18 mouse cellular contexts compared by ENCODE assay signal in the genomic region with DNA sequence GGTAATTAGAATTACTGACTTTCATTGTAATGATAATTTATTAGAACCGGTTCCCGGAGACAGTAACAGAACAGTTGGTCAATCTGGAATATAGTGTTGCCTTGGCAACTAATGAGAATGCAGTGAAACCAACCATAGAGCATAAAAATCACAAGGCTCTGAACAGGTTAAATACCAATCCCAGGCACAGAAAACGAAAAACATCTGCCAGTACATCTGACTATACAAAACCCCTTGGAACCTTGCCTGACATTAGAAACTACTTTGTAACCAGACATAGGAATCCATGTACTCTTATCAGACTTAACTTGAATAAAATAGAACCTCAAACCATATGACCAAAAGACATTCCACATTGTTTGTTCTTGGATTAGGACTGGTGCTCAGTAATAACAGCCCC.
DNase-seq lines count a peak whose midpoint lies in the region; ATAC-seq and TF ChIP-seq lines count a peak whose summit lies in the region.
"Had no signal": no experiment of that assay in that cellular context is flagged by ENCODE, and none has a peak within 500 bp of the region (broad histone marks: within the 10 kb centered on the region; RNA-seq: fewer than 3 reads in every experiment).

No protein-coding gene starts in this region.

- no peak for ATAC-seq in heart, embryonic 16.5 days (replicated peaks; ENCODE audit: extremely low read depth, insufficient read depth, low FRiP score)
- no peak for ATAC-seq in midbrain, postnatal 0 days (ENCODE audit: low FRiP score)
- ATAC-seq in midbrain, embryonic 16.5 days, result no peak
- ATAC-seq in embryonic facial prominence, embryonic 14.5 days (ENCODE audit: low read depth), result no peak
- ATAC-seq in neural tube, embryonic 14.5 days (ENCODE audit: low read depth), result peak; percentile 59; the same call in 1 of the 2 replicates
- ATAC-seq: forebrain, embryonic 13.5 days; intestine, embryonic 16.5 days; liver, embryonic 12.5 days had no signal

- H3K4me2 ChIP-seq in heart, embryonic 16.5 days (ENCODE audit: low read depth, low read length), result no peak overlapping the region
- no peak overlapping the region for H3K4me2 ChIP-seq in midbrain, postnatal 0 days (ENCODE audit: low read depth, low read length, poor library complexity, severe bottlenecking)
- H3K4me2 ChIP-seq in midbrain, embryonic 16.5 days (ENCODE audit: low read length), result no peak overlapping the region
- H3K4me2 ChIP-seq in embryonic facial prominence, embryonic 14.5 days (ENCODE audit: low read depth, low read length), result no peak overlapping the region
- no peak overlapping the region for H3K4me2 ChIP-seq in neural tube, embryonic 14.5 days (ENCODE audit: low read depth, low read length)
- H3K4me2 ChIP-seq: embryonic facial prominence, embryonic 15.5 days; forebrain, embryonic 13.5 days; liver, embryonic 12.5 days; lung, embryonic 15.5 days had no signal

- H3K9me3 ChIP-seq in heart, embryonic 16.5 days (replicated peaks; ENCODE audit: control insufficient read depth, low read length), result no peaks in the 10 kb centered on the region
- H3K9me3 ChIP-seq in midbrain, postnatal 0 days (ENCODE audit: low read length), result no peaks in the 10 kb centered on the region
- no peaks in the 10 kb centered on the region for H3K9me3 ChIP-seq in midbrain, embryonic 16.5 days (replicated peaks; ENCODE audit: control insufficient read depth, low read length, poor library complexity, severe bottlenecking)
- H3K9me3 ChIP-seq in embryonic facial prominence, embryonic 14.5 days (ENCODE audit: control insufficient read depth, low read length), result no peaks in the 10 kb centered on the region
- H3K9me3 ChIP-seq in neural tube, embryonic 14.5 days (ENCODE audit: control insufficient read depth, low read length), result no peaks in the 10 kb centered on the region
- H3K9me3 ChIP-seq: embryonic facial prominence, embryonic 15.5 days; forebrain, embryonic 13.5 days; G1E; liver, embryonic 12.5 days; lung, embryonic 15.5 days had no signal

- no peak for DNase-seq in heart, adult 9 months (ENCODE audit: low spot score in 2 of 2)
- peak; percentile 38 for DNase-seq in midbrain, postnatal 0 days (ENCODE audit: low spot score)
- peak; percentile 79 for DNase-seq in embryonic facial prominence, embryonic 14.5 days (ENCODE audit: low spot score)
- DNase-seq in testis, postnatal 10 days (ENCODE audit: low spot score), result no peak
- DNase-seq: adrenal gland, postnatal 14 days; cerebellum, postnatal 10 days; kidney, postnatal 25 days; layer of hippocampus, postnatal 36 days; right cerebral cortex, postnatal 14 days had no signal

- WGBS in heart, embryonic 16.5 days, result 67% methylated on average over 3 of the region's 3 CpGs
- 17% methylated on average over 3 of the region's 3 CpGs for WGBS in midbrain, postnatal 0 days
- 10% methylated on average over 3 of the region's 3 CpGs for WGBS in midbrain, embryonic 16.5 days
- 42% methylated on average over 3 of the region's 3 CpGs for WGBS in embryonic facial prominence, embryonic 14.5 days
- WGBS in neural tube, embryonic 14.5 days, result 14% methylated on average over 3 of the region's 3 CpGs

- H3K4me3 ChIP-seq in heart, embryonic 16.5 days (ENCODE audit: low read length), result no peak overlapping the region
- no peak overlapping the region for H3K4me3 ChIP-seq in midbrain, postnatal 0 days (ENCODE audit: low read depth, low read length)
- H3K4me3 ChIP-seq in midbrain, embryonic 16.5 days (ENCODE audit: low read depth, low read length), result no peak overlapping the region
- no peak overlapping the region for H3K4me3 ChIP-seq in embryonic facial prominence, embryonic 14.5 days (ENCODE audit: low read depth, low read length)
- H3K4me3 ChIP-seq in neural tube, embryonic 14.5 days (ENCODE audit: low read depth, low read length), result no peak overlapping the region
- H3K4me3 ChIP-seq: embryonic facial prominence, embryonic 15.5 days; forebrain, embryonic 13.5 days; liver, embryonic 12.5 days; lung, embryonic 15.5 days had no signal

- H3K9ac ChIP-seq in heart, embryonic 16.5 days (ENCODE audit: low read length), result no peak overlapping the region
- no peak overlapping the region for H3K9ac ChIP-seq in midbrain, postnatal 0 days (replicated peaks; ENCODE audit: low read length, poor library complexity, severe bottlenecking)
- no peak overlapping the region for H3K9ac ChIP-seq in midbrain, embryonic 16.5 days (ENCODE audit: low read depth, low read length)
- no peak overlapping the region for H3K9ac ChIP-seq in embryonic facial prominence, embryonic 14.5 days (ENCODE audit: low read depth, low read length)
- no peak overlapping the region for H3K9ac ChIP-seq in neural tube, embryonic 14.5 days (replicated peaks; ENCODE audit: low read depth, low read length)
- H3K9ac ChIP-seq: embryonic facial prominence, embryonic 15.5 days; forebrain, embryonic 13.5 days; liver, embryonic 12.5 days; lung, embryonic 15.5 days had no signal

- peak overlapping the region; percentile 67 for H3K27ac ChIP-seq in heart, embryonic 16.5 days (ENCODE audit: low read length)
- H3K27ac ChIP-seq in midbrain, postnatal 0 days (ENCODE audit: low read depth, low read length), result no peak overlapping the region
- no peak overlapping the region for H3K27ac ChIP-seq in midbrain, embryonic 16.5 days (ENCODE audit: low read length)
- H3K27ac ChIP-seq in embryonic facial prominence, embryonic 14.5 days (replicated peaks; ENCODE audit: low read depth, low read length), result no peak overlapping the region
- no peak overlapping the region for H3K27ac ChIP-seq in neural tube, embryonic 14.5 days (ENCODE audit: low read depth, low read length)
- H3K27ac ChIP-seq: embryonic facial prominence, embryonic 15.5 days; forebrain, embryonic 13.5 days; liver, embryonic 12.5 days; lung, embryonic 15.5 days had no signal

- TF ChIP-seq CTCF in midbrain, postnatal 0 days (IDR thresholded peaks at IDR 0.05), result no peak

- H3K27me3 ChIP-seq in heart, embryonic 16.5 days (ENCODE audit: control insufficient read depth, insufficient read depth, low read length), result no peaks in the 10 kb centered on the region
- no peaks in the 10 kb centered on the region for H3K27me3 ChIP-seq in midbrain, postnatal 0 days (ENCODE audit: insufficient read depth, low read length)
- H3K27me3 ChIP-seq in midbrain, embryonic 16.5 days (ENCODE audit: control insufficient read depth, insufficient read depth, low read depth, low read length), result no peaks in the 10 kb centered on the region
- no peaks in the 10 kb centered on the region for H3K27me3 ChIP-seq in embryonic facial prominence, embryonic 14.5 days (replicated peaks; ENCODE audit: control insufficient read depth, insufficient read depth, low read length)
- no peaks in the 10 kb centered on the region for H3K27me3 ChIP-seq in neural tube, embryonic 14.5 days (ENCODE audit: control insufficient read depth, insufficient read depth, low read length)
- H3K27me3 ChIP-seq: embryonic facial prominence, embryonic 15.5 days; forebrain, embryonic 13.5 days; liver, embryonic 12.5 days; lung, embryonic 15.5 days had no signal

- peaks cover 4% of the 10 kb centered on the region; the same call in 1 of the 2 replicates for H3K36me3 ChIP-seq in heart, embryonic 16.5 days (ENCODE audit: control insufficient read depth, insufficient read depth)
- H3K36me3 ChIP-seq in midbrain, postnatal 0 days (ENCODE audit: insufficient read depth, low read length), result no peaks in the 10 kb centered on the region
- H3K36me3 ChIP-seq in midbrain, embryonic 16.5 days (ENCODE audit: control insufficient read depth, insufficient read depth, low read length), result no peaks in the 10 kb centered on the region
- H3K36me3 ChIP-seq in embryonic facial prominence, embryonic 14.5 days (ENCODE audit: control insufficient read depth, insufficient read depth, low read length), result 0 out of 2 replicates have a peak, but pooled peaks cover 3% of the 10 kb centered on the region
- H3K36me3 ChIP-seq in neural tube, embryonic 14.5 days (ENCODE audit: control insufficient read depth, insufficient read depth, low read length), result no peaks in the 10 kb centered on the region
- H3K36me3 ChIP-seq: embryonic facial prominence, embryonic 15.5 days; liver, embryonic 12.5 days had no signal

- peaks cover 18% of the 10 kb centered on the region for H3K4me1 ChIP-seq in heart, embryonic 16.5 days (ENCODE audit: control insufficient read depth, insufficient read depth, low read length)
- peaks cover 5% of the 10 kb centered on the region; the same call in 1 of the 2 replicates for H3K4me1 ChIP-seq in midbrain, postnatal 0 days (ENCODE audit: insufficient read depth, low read length)
- peaks cover 15% of the 10 kb centered on the region for H3K4me1 ChIP-seq in midbrain, embryonic 16.5 days (ENCODE audit: control insufficient read depth, insufficient read depth, low read length)
- peaks cover 9% of the 10 kb centered on the region for H3K4me1 ChIP-seq in embryonic facial prominence, embryonic 14.5 days (ENCODE audit: control insufficient read depth, insufficient read depth, low read length)
- peaks cover 12% of the 10 kb centered on the region for H3K4me1 ChIP-seq in neural tube, embryonic 14.5 days (ENCODE audit: control insufficient read depth, insufficient read depth, low read length)
- H3K4me1 ChIP-seq: liver, embryonic 12.5 days had no signal

Comparison
In these comparisons a context has a peak if more than half of its experiments do, and no peak if none do; other contexts are left out.
1. DNase-seq: peak in midbrain, postnatal 0 days (single experiment) and embryonic facial prominence, embryonic 14.5 days (single experiment); none in heart, adult 9 months (0 of 2) and testis, postnatal 10 days (single experiment).